9 mouse cellular contexts compared by ENCODE assay signal in the genomic region with DNA sequence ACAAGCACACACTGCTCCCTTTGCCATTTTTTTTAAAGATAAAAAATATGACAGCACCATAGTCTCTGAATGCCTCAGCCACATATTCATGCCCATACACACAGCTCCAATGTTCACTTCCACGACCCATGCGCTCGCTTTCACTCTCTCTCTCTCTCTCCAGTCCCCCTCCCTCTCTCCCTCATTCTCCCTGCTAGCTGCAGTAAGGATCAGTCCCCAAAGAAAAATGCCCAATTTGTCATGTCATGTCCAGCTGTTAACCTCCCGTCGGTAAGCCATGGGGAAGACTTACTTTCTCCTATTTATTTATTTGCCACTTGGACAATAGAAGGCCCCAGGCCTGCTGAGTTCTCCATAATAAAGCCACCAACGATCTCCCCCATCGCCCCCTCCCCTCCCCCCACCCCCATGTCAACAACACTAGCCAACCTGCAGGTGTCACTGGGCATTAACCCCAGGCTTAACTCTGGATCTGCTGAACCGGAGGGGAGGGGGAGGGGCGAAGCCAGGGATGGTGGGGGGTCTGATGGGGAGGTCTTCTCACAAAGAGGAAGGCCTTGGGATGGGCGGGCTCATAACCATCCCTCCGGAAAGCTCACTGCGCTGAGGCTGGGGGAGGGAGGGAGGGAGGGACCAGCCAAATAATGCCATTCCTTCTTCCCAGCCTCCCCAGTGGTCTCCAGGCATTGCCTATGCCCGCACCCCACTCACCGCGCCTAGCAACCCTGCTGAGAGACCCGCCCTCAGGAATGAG.
DNase-seq lines count a peak whose midpoint lies in the region; ATAC-seq lines count a peak whose summit lies in the region.
"Had no signal": no experiment of that assay in that cellular context is flagged by ENCODE, and none has a peak within 500 bp of the region (broad histone marks: within the 10 kb centered on the region; RNA-seq: fewer than 3 reads in every experiment).

No protein-coding gene starts in this region.

- peak overlapping the region; percentile 17; the same call in 1 of the 2 replicates for H3K4me3 ChIP-seq in kidney, embryonic 15.5 days (replicated peaks)
- peak overlapping the region; percentile 3; the same call in 1 of the 2 replicates for H3K4me3 ChIP-seq in hindbrain, embryonic 12.5 days
- H3K4me3 ChIP-seq in midbrain, embryonic 16.5 days (ENCODE audit: low read depth, low read length): no peak overlapping the region

- peak; percentile 89 for ATAC-seq in kidney, embryonic 15.5 days (replicated peaks; ENCODE audit: low FRiP score)
- peak; percentile 92 for ATAC-seq in hindbrain, embryonic 12.5 days (ENCODE audit: low FRiP score)
- ATAC-seq in midbrain, embryonic 16.5 days: peak; percentile 65

- H3K27ac ChIP-seq in kidney, embryonic 15.5 days: no peak overlapping the region
- H3K27ac ChIP-seq in hindbrain, embryonic 12.5 days: peak overlapping the region; percentile 85
- H3K27ac ChIP-seq in midbrain, embryonic 16.5 days (ENCODE audit: low read length): no peak overlapping the region

- H3K27me3 ChIP-seq in kidney, embryonic 15.5 days: peaks cover 57% of the 10 kb centered on the region
- peaks cover 95% of the 10 kb centered on the region for H3K27me3 ChIP-seq in hindbrain, embryonic 12.5 days
- peaks cover 36% of the 10 kb centered on the region for H3K27me3 ChIP-seq in midbrain, embryonic 16.5 days (ENCODE audit: control insufficient read depth, insufficient read depth, low read depth, low read length)

- no peaks in the 10 kb centered on the region for H3K9me3 ChIP-seq in kidney, embryonic 15.5 days (replicated peaks)
- 0 out of 2 replicates have a peak, but pooled peaks cover 1% of the 10 kb centered on the region for H3K9me3 ChIP-seq in hindbrain, embryonic 12.5 days (replicated peaks)
- H3K9me3 ChIP-seq in midbrain, embryonic 16.5 days (replicated peaks; ENCODE audit: control insufficient read depth, low read length, poor library complexity, severe bottlenecking): peaks cover 1% of the 10 kb centered on the region; the same call in 1 of the 2 replicates

- no peak overlapping the region for H3K9ac ChIP-seq in kidney, embryonic 15.5 days
- H3K9ac ChIP-seq in hindbrain, embryonic 12.5 days: peak overlapping the region; percentile 4
- 0 out of 2 replicates have a peak overlapping the region, but pooled peaks have one; percentile 18 for H3K9ac ChIP-seq in midbrain, embryonic 16.5 days (ENCODE audit: low read depth, low read length)

- no peak for DNase-seq in kidney, postnatal 14 days
- peak; percentile 86 for DNase-seq in embryo, embryonic 10 days (ENCODE audit: low spot score)
- no peak for DNase-seq in layer of hippocampus, postnatal 14 days (ENCODE audit: low spot score in 2 of 2)
- no peak for DNase-seq in spleen, postnatal 10 days (ENCODE audit: low spot score in 2 of 2)
- DNase-seq in cerebellum, postnatal 14 days: no peak
- DNase-seq: cerebellum, adult 11-12 months had no signal

- H3K36me3 ChIP-seq in kidney, embryonic 15.5 days: no peaks in the 10 kb centered on the region
- H3K36me3 ChIP-seq in hindbrain, embryonic 12.5 days: no peaks in the 10 kb centered on the region
- no peaks in the 10 kb centered on the region for H3K36me3 ChIP-seq in midbrain, embryonic 16.5 days (ENCODE audit: control insufficient read depth, insufficient read depth, low read length)

- peak overlapping the region; percentile 48 for H3K4me2 ChIP-seq in kidney, embryonic 15.5 days
- peak overlapping the region; percentile 42 for H3K4me2 ChIP-seq in hindbrain, embryonic 12.5 days (replicated peaks)
- peak overlapping the region; percentile 42 for H3K4me2 ChIP-seq in midbrain, embryonic 16.5 days (ENCODE audit: low read length)

- peaks cover 38% of the 10 kb centered on the region for H3K4me1 ChIP-seq in kidney, embryonic 15.5 days
- peaks cover 39% of the 10 kb centered on the region for H3K4me1 ChIP-seq in hindbrain, embryonic 12.5 days
- peaks cover 17% of the 10 kb centered on the region for H3K4me1 ChIP-seq in midbrain, embryonic 16.5 days (ENCODE audit: control insufficient read depth, insufficient read depth, low read length)

- 10% methylated on average over 12 of the region's 16 CpGs for WGBS in kidney, embryonic 15.5 days
- whole genome bisulfite sequencing in hindbrain, embryonic 12.5 days: under 1% methylated on average over 15 of the region's 16 CpGs
- 3% methylated on average over 14 of the region's 16 CpGs for WGBS in midbrain, embryonic 16.5 days
